Mouse (Mus musculus) myocyte (in vitro differentiated cells): Measurements from ENCODE around the gene Sema4d. TPM values are rescaled to one million over a fixed set of nuclear protein-coding genes. Genes with fewer than 3 reads are reported as not detected.

ENCODE experiments used
- H3K27me3 ChIP-seq: one replicate; pipeline ENCODE4 v1.6.1; 2011; ENCODE audit not compliant: control insufficient read depth, insufficient read depth, insufficient read length
- H3K36me3 ChIP-seq: one replicate; pipeline ENCODE4 v1.6.1; 2011; ENCODE audit not compliant: control insufficient read depth, insufficient read depth
- H3K4me2 ChIP-seq: one replicate; pipeline ENCODE4 v1.6.1; 2011; ENCODE audit warnings: low read depth, control low read depth
- H3K4me3 ChIP-seq: one replicate; pipeline ENCODE4 v1.5.1; 2011; ENCODE audit warnings: mild to moderate bottlenecking, control low read depth, moderate library complexity
- H3K79me2 ChIP-seq: one replicate; pipeline ENCODE4 v1.6.1; 2011; ENCODE audit not compliant: control insufficient read depth, insufficient read depth
- H3ac ChIP-seq: one replicate; pipeline ENCODE4 v1.6.1; 2011; ENCODE audit not compliant: control insufficient read depth, insufficient read length
- CEBPB ChIP-seq: IDR thresholded peaks from 2 replicates; pipeline ENCODE4 v1.6.1; 2011; ENCODE audit warnings: mild to moderate bottlenecking, moderate library complexity; ENCODE audit not compliant: poor library complexity, insufficient read depth, severe bottlenecking
- E2F4 ChIP-seq: IDR thresholded peaks from one replicate; pipeline ENCODE4 v1.6.1; 2011; ENCODE audit warnings: mild to moderate bottlenecking, control low read depth, moderate library complexity; ENCODE audit not compliant: insufficient read depth
- MAX ChIP-seq: IDR thresholded peaks from one replicate; pipeline ENCODE4 v1.6.1; 2011; ENCODE audit warnings: low read depth, mild to moderate bottlenecking, control low read depth
- MYOD1 ChIP-seq, 3 experiments: IDR thresholded peaks; one replicate each; pipeline ENCODE4 v1.6.1; 2011; ENCODE audit warnings: control low read depth in 2 of 3, low read depth in 2 of 3, mild to moderate bottlenecking in 2 of 3, moderate library complexity in 1 of 3; ENCODE audit not compliant: insufficient read length in 2 of 3, control insufficient read depth in 1 of 3
- MYOG ChIP-seq, 3 experiments: IDR thresholded peaks; one replicate each; pipeline ENCODE4 v1.6.1; 2011; ENCODE audit warnings: control low read depth in 2 of 3, low read depth in 2 of 3, mild to moderate bottlenecking in 2 of 3; ENCODE audit not compliant: insufficient read length in 2 of 3, control insufficient read depth in 1 of 3, insufficient read depth in 1 of 3
- POLR2A ChIP-seq: IDR thresholded peaks from one replicate; pipeline ENCODE4 v1.6.1; 2011; ENCODE audit warnings: low read depth, mild to moderate bottlenecking, control low read depth, moderate library complexity; ENCODE audit not compliant: insufficient read length
- POLR2AphosphoS2 ChIP-seq: IDR thresholded peaks from one replicate; pipeline ENCODE4 v1.6.1; 2011; ENCODE audit warnings: low read depth, control low read depth; ENCODE audit not compliant: insufficient read length
- REST ChIP-seq: IDR thresholded peaks from one replicate; pipeline ENCODE4 v1.6.1; 2011; ENCODE audit warnings: mild to moderate bottlenecking, control low read depth, moderate library complexity; ENCODE audit not compliant: insufficient read depth, insufficient read length
- SRF ChIP-seq: IDR thresholded peaks from one replicate; pipeline ENCODE4 v1.6.1; 2011; ENCODE audit warnings: low read depth; ENCODE audit not compliant: control insufficient read depth, insufficient read length
- TCF12 ChIP-seq: IDR thresholded peaks from one replicate; pipeline ENCODE4 v1.6.1; 2011; ENCODE audit warnings: mild to moderate bottlenecking, control low read depth; ENCODE audit not compliant: poor library complexity, insufficient read depth, severe bottlenecking
- TCF3 ChIP-seq: IDR thresholded peaks from one replicate; pipeline ENCODE4 v1.6.1; 2011; ENCODE audit warnings: low read depth, control low read depth; ENCODE audit not compliant: insufficient read length
- USF1 ChIP-seq: IDR thresholded peaks from one replicate; pipeline ENCODE4 v1.6.1; 2011; ENCODE audit warnings: low read depth, mild to moderate bottlenecking, control low read depth, moderate library complexity
- polyA plus RNA-seq: library from polyadenylated mRNA; unstranded; fragments of >200 nt; fragmentation: generic; extraction: Trizol; gene quantifications from one replicate; pipeline ENCODE4 v1.2.1, GENCODE M21; 2012; ENCODE audit warnings: missing spikeins

Gene Sema4d
- polyA plus RNA-seq, 1 experiment, result 15.3 TPM

- Histone ChIP-seq H3K79me2 (no peaks in the 10 kb centered on the region), H3K4me2 (no peak overlapping the region), H3K4me3 (no peak overlapping the region), H3ac (no peak overlapping the region), H3K27me3 (peaks cover 11% of the 10 kb centered on the region), H3K36me3 (no peaks in the 10 kb centered on the region)
- TF ChIP-seq SRF (no peak), MYOD1 (IDR thresholded peaks at IDR 0.05; ENCODE audit: control insufficient read depth in 1 of 3, insufficient read length in 2 of 3, low read depth in 2 of 3) (no peak), TCF12 (no peak), CEBPB (no peak), POLR2A (no peak), POLR2AphosphoS2 (no peak), REST (no peak), TCF3 (no peak), MYOG (IDR thresholded peaks at IDR 0.05; ENCODE audit: control insufficient read depth in 1 of 3, insufficient read depth in 1 of 3, insufficient read length in 2 of 3, low read depth in 2 of 3) (no peak), USF1 (no peak), MAX (no peak)
These were observed 39.6 kb downstream of the Sema4d start for GRCm38 (mm10) chr13:51753802-51754444.

- no peak for TF ChIP-seq SRF
- no peak for TF ChIP-seq POLR2A
- TF ChIP-seq MAX, result no peak
- no peak for TF ChIP-seq CEBPB
- TF ChIP-seq MYOG (IDR thresholded peaks at IDR 0.05; ENCODE audit: control insufficient read depth in 1 of 3, insufficient read depth in 1 of 3, insufficient read length in 2 of 3, low read depth in 2 of 3), result no peak
- TF ChIP-seq USF1, result no peak
- no peak for TF ChIP-seq TCF3
- no peak for TF ChIP-seq POLR2AphosphoS2
- TF ChIP-seq E2F4, result no peak
- TF ChIP-seq TCF12, result no peak
- no peak for TF ChIP-seq REST
- TF ChIP-seq MYOD1 (IDR thresholded peaks at IDR 0.05; ENCODE audit: control insufficient read depth in 1 of 3, insufficient read length in 2 of 3, low read depth in 2 of 3), result no peak
- Histone ChIP-seq H3ac (no peak overlapping the region), H3K79me2 (no peaks in the 10 kb centered on the region), H3K4me2 (no peak overlapping the region), H3K36me3 (no peaks in the 10 kb centered on the region), H3K4me3 (no peak overlapping the region), H3K27me3 (peaks cover 11% of the 10 kb centered on the region)
These were observed 40.4 kb downstream of the Sema4d start for GRCm38 (mm10) chr13:51753168-51753465.

- no peaks in the 10 kb centered on the region for H3K36me3 ChIP-seq
- no peak overlapping the region for H3ac ChIP-seq
- peaks cover 11% of the 10 kb centered on the region for H3K27me3 ChIP-seq
- H3K4me3 ChIP-seq, result no peak overlapping the region
- H3K4me2 ChIP-seq, result no peak overlapping the region
- no peak for TF ChIP-seq MYOG (IDR thresholded peaks at IDR 0.05; ENCODE audit: control insufficient read depth in 1 of 3, insufficient read depth in 1 of 3, insufficient read length in 2 of 3, low read depth in 2 of 3)
- no peak for TF ChIP-seq MAX
- no peak for TF ChIP-seq E2F4
- TF ChIP-seq CEBPB, result no peak
- no peak for TF ChIP-seq TCF12
- no peak for TF ChIP-seq TCF3
- no peak for TF ChIP-seq REST
- no peak for TF ChIP-seq USF1
- TF ChIP-seq POLR2A, result no peak
- TF ChIP-seq MYOD1 (IDR thresholded peaks at IDR 0.05; ENCODE audit: control insufficient read depth in 1 of 3, insufficient read length in 2 of 3, low read depth in 2 of 3), result no peak
- TF ChIP-seq POLR2AphosphoS2, result no peak
- TF ChIP-seq SRF, result no peak
- no peaks in the 10 kb centered on the region for H3K79me2 ChIP-seq
These were observed 41.0 kb downstream of the Sema4d start for GRCm38 (mm10) chr13:51752346-51753167.

GRCm38 (mm10) chr13:51749578-51750345 lies 43.8 kb downstream of the Sema4d start:
- H3K79me2 ChIP-seq, result no peaks in the 10 kb centered on the region

More at GRCm38 (mm10) chr13:51749578-51750345, 43.8 kb downstream of the Sema4d start:
- H3K36me3 ChIP-seq, result no peaks in the 10 kb centered on the region
- H3ac ChIP-seq, result no peak overlapping the region
- H3K4me2 ChIP-seq, result no peak overlapping the region
- peaks cover 11% of the 10 kb centered on the region for H3K27me3 ChIP-seq
- peak in 1 of 3 experiments; percentile 28 for TF ChIP-seq MYOG (IDR thresholded peaks at IDR 0.05; ENCODE audit: control insufficient read depth in 1 of 3, insufficient read depth in 1 of 3, insufficient read length in 2 of 3, low read depth in 2 of 3)
- no peak for TF ChIP-seq CEBPB
- no peak overlapping the region for H3K4me3 ChIP-seq
